Mouse (Mus musculus) hindbrain, embryonic 14.5 days (tissue): ENCODE measurements at regions not wholly inside any gene's neighbourhood (a gene's known extent, or its start where the extent isn't known, plus 50 kb on each side); places are given as distances from the start of the nearest gene placed in this dataset.

Experiments used
- ATAC-seq: fragments of 200-750 bp; cut with Nextera tagmentation; 2 replicates; pipeline ENCODE4 v1.8.0; 2017; ENCODE audit warnings: moderate number of reproducible peaks, mild to moderate bottlenecking, moderate TSS enrichment, moderate library complexity; ENCODE audit not compliant: low FRiP score
- DNase-seq: peaks from one replicate; pipeline ENCODE4 v3.0.0-alpha.2; 2015; ENCODE audit warnings: low spot score
- H3K27ac ChIP-seq: fragments of 300-500 bp; sonication (generic); 2 replicates; pipeline ENCODE4 v1.5.1; 2014; ENCODE audit warnings: mild to moderate bottlenecking, moderate library complexity
- H3K27me3 ChIP-seq: fragments of 300-500 bp; sonication (generic); 2 replicates; pipeline ENCODE4 v1.6.1; 2014; ENCODE audit warnings: mild to moderate bottlenecking, low read length, mixed read lengths; ENCODE audit not compliant: control insufficient read depth, insufficient read depth
- H3K36me3 ChIP-seq: fragments of 300-500 bp; sonication (generic); replicated peaks from 2 replicates; pipeline ENCODE4 v1.6.1; 2014; ENCODE audit not compliant: control insufficient read depth, insufficient read depth
- H3K4me1 ChIP-seq: fragments of 300-500 bp; sonication (generic); replicated peaks from 2 replicates; pipeline ENCODE4 v1.6.1; 2014; ENCODE audit warnings: antibody characterized with exemption, low read length, mixed read lengths; ENCODE audit not compliant: control insufficient read depth, insufficient read depth
- H3K4me2 ChIP-seq: fragments of 300-500 bp; sonication (generic); replicated peaks from 2 replicates; pipeline ENCODE4 v1.6.1; 2014; ENCODE audit warnings: mild to moderate bottlenecking, moderate library complexity
- H3K4me3 ChIP-seq: fragments of 300-500 bp; sonication (generic); replicated peaks from 2 replicates; pipeline ENCODE4 v1.5.1; 2014; ENCODE audit warnings: mild to moderate bottlenecking, low read length
- H3K9ac ChIP-seq: fragments of 300-500 bp; sonication (generic); 2 replicates; pipeline ENCODE4 v1.6.1; 2014
- H3K9me3 ChIP-seq: fragments of 300-500 bp; sonication (generic); 2 replicates; pipeline ENCODE4 v1.6.1; 2016; ENCODE audit warnings: low read length; ENCODE audit not compliant: control insufficient read depth
- WGBS: fragments of 180-500 bp; shearing (Covaris S2); extraction: QIAGEN DNeasy Blood & Tissue Kit; methylation state at CpG from one replicate; pipeline ENCODE4 v1.1.7; 2014; 5-methylcytosine and 5-hydroxymethylcytosine counted together

DNA sequence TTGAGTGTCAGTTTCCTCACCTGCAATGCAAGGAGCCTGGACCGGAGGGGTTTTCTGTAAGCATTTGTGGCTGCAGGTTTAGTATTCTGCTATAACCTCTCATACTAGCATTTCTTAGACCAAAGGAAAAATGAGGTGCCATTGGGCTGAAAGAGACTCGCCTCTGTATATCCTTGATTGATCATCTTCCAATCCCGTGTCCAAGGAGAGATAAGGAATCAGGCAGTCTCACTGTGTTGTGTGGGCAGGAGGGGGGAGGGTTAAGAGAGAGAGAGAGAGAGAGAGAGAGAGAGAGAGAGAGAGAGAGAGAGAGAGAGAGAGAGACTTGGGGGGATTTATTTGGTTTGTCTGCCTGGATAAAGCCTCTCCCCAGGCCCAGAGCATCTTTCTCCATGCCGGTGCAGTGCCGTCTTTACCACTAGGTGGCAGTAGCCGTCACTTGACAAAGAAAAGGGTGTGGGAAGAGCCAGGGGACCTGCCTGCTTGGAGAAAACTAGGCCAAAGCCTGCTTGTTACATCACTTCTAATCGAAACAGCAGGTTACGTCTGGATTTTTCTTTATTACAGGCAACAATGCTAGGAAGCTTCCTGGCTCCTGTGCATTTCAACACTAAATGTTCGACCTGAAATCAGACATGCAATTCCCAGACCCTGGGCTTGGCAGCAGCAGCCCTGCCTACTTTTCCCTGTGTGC lies 56.1 kb upstream of the Ces5a start:
- Histone ChIP-seq H3K4me3 (no peak overlapping the region), H3K4me1 (peaks cover 8% of the 10 kb centered on the region; the same call in 1 of the 2 replicates), H3K36me3 (no peaks in the 10 kb centered on the region), H3K9ac (no peak overlapping the region), H3K27me3 (no peaks in the 10 kb centered on the region), H3K9me3 (no peaks in the 10 kb centered on the region), H3K27ac (peak overlapping the region; percentile 52), H3K4me2 (no peak overlapping the region)
- WGBS: 29% methylated on average over 9 of the region's 9 CpGs
- peak; percentile 87 for ATAC-seq
- peak; percentile 93 for DNase-seq

DNA sequence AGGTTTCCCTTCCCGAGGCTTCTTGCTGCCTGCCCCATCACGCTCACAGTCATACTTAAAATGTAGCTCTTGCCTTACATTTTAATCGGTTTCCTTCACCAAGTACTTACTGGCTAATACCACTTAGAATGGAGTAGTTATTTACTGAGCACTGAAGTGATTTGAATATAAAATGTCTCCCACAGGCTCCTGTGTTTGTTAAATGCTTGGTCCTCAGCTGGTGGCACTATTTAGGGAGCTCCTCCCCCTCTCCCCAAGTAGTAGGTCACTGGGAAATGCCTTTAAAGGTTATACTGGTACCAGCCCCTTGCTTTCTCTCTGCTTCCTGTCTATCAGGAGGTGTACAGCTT lies 56.6 kb upstream of the Ces5a start:
- WGBS: 18% methylated on average over 3 of the region's 3 CpGs
- no peak; the same call in 1 of the 2 replicates for ATAC-seq

DNA sequence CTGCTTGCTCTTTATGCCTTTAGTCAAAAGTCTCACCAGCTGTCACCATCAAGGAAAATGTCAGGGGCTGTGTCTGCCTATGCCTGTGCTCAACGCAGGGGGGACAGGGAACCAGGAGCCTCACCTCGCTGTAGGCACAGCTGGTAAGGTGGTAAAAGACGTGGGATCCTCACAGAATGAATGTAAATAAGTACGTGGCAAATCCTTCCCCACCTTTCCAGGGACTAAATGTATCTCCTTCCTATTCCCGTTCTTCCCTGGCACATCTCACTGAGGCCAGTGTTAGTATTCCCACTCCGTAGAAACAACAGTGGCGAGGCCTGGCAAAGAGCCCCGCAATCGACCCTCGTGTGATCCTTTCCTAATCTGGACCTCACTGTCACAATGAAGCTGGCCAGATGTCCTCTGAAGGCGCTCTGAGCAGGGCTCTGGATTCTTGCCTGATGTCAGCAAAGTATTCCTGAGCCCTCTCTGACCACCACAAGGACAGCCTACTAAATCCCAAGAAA lies 63.0 kb upstream of the Ces5a start:
- Histone ChIP-seq H3K9ac (no peak overlapping the region), H3K4me3 (no peak overlapping the region), H3K4me1 (peaks cover 9% of the 10 kb centered on the region), H3K27me3 (no peaks in the 10 kb centered on the region), H3K27ac (no peak overlapping the region), H3K9me3 (no peaks in the 10 kb centered on the region), H3K36me3 (no peaks in the 10 kb centered on the region), H3K4me2 (no peak overlapping the region)
- ATAC-seq (no peak), DNase-seq (peak; percentile 28)
- 50% methylated on average over 11 of the region's 11 CpGs for WGBS

More for the DNA sequence above, 56.6 kb upstream of the Ces5a start:
- H3K9me3 ChIP-seq: no peaks in the 10 kb centered on the region
- no peak overlapping the region for H3K4me2 ChIP-seq
- H3K4me3 ChIP-seq: no peak overlapping the region
- H3K4me1 ChIP-seq: peaks cover 8% of the 10 kb centered on the region; the same call in 1 of the 2 replicates
- H3K27ac ChIP-seq: peak overlapping the region; percentile 52
- DNase-seq: no peak
- H3K36me3 ChIP-seq: no peaks in the 10 kb centered on the region
- no peak overlapping the region for H3K9ac ChIP-seq
- no peaks in the 10 kb centered on the region for H3K27me3 ChIP-seq

DNA sequence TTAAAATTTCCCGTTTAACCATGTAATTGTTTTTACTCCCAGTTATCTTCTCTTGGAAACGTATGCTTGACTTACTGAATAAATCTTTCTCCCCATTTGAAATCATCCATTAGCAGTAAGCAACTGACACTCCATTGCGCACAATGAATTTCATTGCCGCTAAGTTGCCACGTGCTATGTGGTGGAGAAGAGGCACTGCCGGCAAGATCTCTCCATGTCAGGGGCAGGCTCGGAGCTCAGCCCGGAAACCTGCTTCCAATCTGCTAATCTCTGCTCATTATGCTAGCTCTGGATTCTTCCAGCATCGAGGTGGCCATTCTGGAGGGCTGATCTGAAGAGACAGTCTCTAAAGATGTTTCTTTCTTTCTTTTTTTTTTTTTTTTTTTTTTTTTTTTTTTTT lies 63.7 kb upstream of the Ces5a start:
- Histone ChIP-seq H3K4me1 (peaks cover 9% of the 10 kb centered on the region), H3K9me3 (no peaks in the 10 kb centered on the region), H3K27ac (no peak overlapping the region), H3K4me3 (no peak overlapping the region), H3K36me3 (no peaks in the 10 kb centered on the region), H3K9ac (no peak overlapping the region), H3K4me2 (no peak overlapping the region; the same call in 1 of the 2 replicates), H3K27me3 (no peaks in the 10 kb centered on the region)
- ATAC-seq (no peak), DNase-seq (no peak)
- WGBS: 50% methylated on average over 9 of the region's 9 CpGs

DNA sequence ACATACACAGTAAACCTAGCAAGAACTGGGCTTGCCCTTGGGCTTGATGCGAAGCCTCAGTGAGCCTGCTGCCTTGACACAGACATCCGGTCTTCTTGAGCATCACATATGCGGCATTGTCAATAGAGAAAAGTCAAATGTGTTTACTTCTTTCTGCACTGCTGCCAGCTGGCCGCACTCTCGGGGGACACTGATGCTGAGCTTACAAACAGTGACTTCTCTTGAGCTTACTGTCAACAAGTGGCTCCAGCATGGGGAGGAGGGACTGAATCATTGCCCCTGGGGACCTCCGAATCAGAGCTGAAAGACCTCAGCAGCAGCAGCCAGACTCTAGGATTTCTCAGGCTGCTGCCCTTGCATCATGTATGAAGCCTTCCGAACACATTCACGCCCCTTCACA lies 64.1 kb upstream of the Ces5a start:
- Histone ChIP-seq H3K4me3 (no peak overlapping the region), H3K27me3 (no peaks in the 10 kb centered on the region), H3K4me2 (no peak overlapping the region; the same call in 1 of the 2 replicates), H3K9me3 (no peaks in the 10 kb centered on the region), H3K27ac (no peak overlapping the region), H3K4me1 (peaks cover 9% of the 10 kb centered on the region), H3K36me3 (no peaks in the 10 kb centered on the region), H3K9ac (no peak overlapping the region)
- no peak for ATAC-seq
- WGBS: 54% methylated on average over 8 of the region's 8 CpGs
- DNase-seq: peak; percentile 33

DNA sequence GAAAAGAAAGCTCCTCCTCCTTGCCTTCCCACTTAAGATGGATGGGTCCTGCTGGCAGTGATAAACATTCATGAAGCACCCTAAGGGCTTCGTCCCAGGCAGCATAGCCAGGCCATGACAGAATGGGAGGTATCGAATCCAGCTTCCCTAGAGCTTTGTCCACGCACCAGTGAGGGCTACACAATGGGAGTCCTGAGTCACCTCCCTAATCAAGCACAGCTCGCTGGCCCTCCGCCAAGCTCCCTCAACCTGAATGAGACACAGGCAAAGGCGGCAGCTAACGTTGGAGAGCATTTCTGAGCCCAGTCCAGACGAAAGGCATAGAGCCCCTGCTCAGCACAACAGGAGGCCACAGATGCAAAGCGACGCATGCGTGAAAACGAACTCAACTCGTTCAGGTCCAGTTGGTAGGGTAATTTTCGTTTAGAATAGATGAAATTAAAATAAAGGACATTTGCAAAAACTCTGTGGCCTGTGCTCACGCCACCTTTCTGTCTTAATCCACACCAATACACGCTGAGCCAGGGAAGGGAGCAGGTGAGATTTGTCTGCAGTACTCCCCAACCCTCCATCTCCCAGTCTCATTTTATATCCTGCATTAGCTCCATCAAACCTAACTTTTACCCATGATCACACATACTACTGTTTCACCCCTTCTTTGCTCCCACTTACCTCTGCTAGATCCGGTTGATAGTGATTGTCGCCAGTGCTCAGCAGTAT lies 91.3 kb upstream of the Ces5a start:
- H3K27me3 ChIP-seq: no peaks in the 10 kb centered on the region
- peak overlapping the region; percentile 49 for H3K9ac ChIP-seq
- 14% methylated on average over 18 of the region's 18 CpGs for WGBS
- ATAC-seq: peak; percentile 77
- peak overlapping the region; percentile 49 for H3K4me2 ChIP-seq
- no peaks in the 10 kb centered on the region for H3K9me3 ChIP-seq
- H3K4me3 ChIP-seq: 0 out of 2 replicates have a peak overlapping the region, but pooled peaks have one; percentile 9
- H3K27ac ChIP-seq: peak overlapping the region; percentile 76
- no peaks in the 10 kb centered on the region for H3K36me3 ChIP-seq
- peaks cover 16% of the 10 kb centered on the region for H3K4me1 ChIP-seq
- DNase-seq: peak; percentile 79

DNA sequence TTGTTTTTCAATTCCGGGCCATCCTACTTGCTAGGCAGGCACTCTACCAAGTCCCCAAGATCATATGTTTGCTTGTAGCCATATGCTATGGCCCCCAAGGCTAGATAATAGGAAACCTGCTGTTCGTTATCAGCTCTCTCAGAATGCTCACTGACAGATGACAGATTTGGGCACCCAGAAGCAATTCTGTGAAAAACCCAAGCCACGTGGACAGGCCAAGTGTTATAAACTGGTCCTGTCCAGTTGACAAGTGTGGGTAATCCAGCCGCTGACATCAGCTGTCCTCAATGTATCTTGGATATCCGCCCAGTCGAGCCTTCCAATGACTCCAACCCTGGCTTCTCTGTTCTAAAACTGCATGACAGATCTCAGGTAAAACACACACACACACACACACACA lies 92.0 kb upstream of the Ces5a start:
- DNase-seq: peak; percentile 26
- ATAC-seq: no peak
- no peak overlapping the region for H3K27ac ChIP-seq

DNA sequence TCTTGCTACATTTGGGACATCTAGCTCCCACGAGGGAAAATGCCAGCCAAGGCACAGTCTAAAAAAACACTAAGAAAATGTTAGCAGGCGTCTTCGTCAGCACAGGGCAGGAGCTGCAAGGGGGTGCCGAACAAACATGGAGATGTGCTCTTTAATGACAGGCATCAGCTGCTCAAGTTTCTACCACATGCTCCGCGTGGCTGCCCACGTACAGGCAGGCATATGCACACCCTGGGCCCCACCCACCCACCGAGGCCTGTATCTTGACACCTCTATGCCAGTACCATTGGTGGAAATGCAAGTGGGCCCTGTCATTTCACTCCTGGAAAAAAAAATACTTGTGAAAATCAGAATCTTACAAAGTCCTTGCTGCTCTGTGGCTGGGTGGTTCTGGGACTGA lies 97.3 kb upstream of the Ces5a start:
- ATAC-seq (no peak), DNase-seq (no peak)
- 81% methylated on average over 8 of the region's 8 CpGs for WGBS
- Histone ChIP-seq H3K4me3 (no peak overlapping the region), H3K4me1 (no peaks in the 10 kb centered on the region), H3K27me3 (no peaks in the 10 kb centered on the region), H3K27ac (no peak overlapping the region), H3K9me3 (no peaks in the 10 kb centered on the region), H3K36me3 (no peaks in the 10 kb centered on the region), H3K4me2 (no peak overlapping the region), H3K9ac (no peak overlapping the region)

More for the DNA sequence above, 92.0 kb upstream of the Ces5a start:
- Histone ChIP-seq H3K4me2 (peak overlapping the region; percentile 49; the same call in 1 of the 2 replicates), H3K27me3 (no peaks in the 10 kb centered on the region), H3K4me3 (no peak overlapping the region), H3K9me3 (no peaks in the 10 kb centered on the region), H3K9ac (no peak overlapping the region), H3K36me3 (no peaks in the 10 kb centered on the region), H3K4me1 (peaks cover 16% of the 10 kb centered on the region)
- 48% methylated on average over 6 of the region's 6 CpGs for WGBS

DNA sequence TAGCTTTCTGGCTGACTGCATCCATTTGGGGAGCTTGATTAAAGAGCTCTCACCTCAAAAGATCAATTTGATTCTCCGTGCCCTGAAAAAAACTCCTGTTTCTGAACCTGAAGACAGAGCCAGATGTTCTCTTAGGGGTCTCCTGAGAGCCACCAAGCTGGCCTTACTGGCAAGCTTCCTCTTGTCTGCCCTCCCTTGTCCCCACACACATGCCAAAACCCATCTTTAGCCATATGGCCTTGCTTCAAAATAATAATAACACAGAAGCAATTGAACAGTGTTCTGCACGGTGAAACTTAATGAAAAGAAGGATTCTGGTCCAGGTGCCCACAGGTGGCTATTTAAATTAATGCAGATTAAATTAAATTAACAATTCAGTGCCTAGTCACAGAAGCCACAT lies 107.1 kb upstream of the Ces5a start:
- no peak overlapping the region for H3K9ac ChIP-seq
- H3K4me3 ChIP-seq: no peak overlapping the region
- H3K4me2 ChIP-seq: no peak overlapping the region
- H3K4me1 ChIP-seq: peaks cover 11% of the 10 kb centered on the region; the same call in 1 of the 2 replicates
- H3K36me3 ChIP-seq: no peaks in the 10 kb centered on the region
- H3K9me3 ChIP-seq: no peaks in the 10 kb centered on the region
- DNase-seq (peak; percentile 43), ATAC-seq (no peak)
- H3K27me3 ChIP-seq: no peaks in the 10 kb centered on the region
- H3K27ac ChIP-seq: no peak overlapping the region
- 30% methylated on average over 2 of the region's 2 CpGs for WGBS
